In the genomic region with DNA sequence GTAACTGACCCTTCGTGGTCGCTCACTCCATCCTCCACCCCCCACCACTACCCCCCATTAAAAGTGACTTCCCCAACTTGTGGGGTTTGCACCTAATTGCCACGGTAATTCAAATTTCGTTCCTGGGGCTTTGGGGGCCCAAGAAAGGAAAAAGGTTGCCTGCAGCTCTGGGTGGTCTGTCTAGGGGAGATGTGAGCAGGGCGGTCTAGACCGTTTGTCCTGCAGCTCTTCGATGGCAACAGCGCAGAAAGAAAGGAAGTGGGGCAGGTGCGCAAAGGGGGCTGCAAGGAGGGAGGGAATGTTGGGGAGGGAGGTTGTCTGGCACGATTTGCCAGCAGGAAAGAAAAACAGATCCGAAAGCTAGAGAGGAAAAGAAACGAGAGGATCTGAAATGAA, we compare ENCODE assay signal across 9 mouse cellular contexts. TPM values are rescaled to one million over a fixed set of nuclear protein-coding genes. Genes with fewer than 3 reads are reported as not detected.
DNase-seq lines count a peak whose midpoint lies in the region; ATAC-seq lines count a peak whose summit lies in the region.
"Had no signal": no experiment of that assay in that cellular context is flagged by ENCODE, and none has a peak within 500 bp of the region (broad histone marks: within the 10 kb centered on the region; RNA-seq: fewer than 3 reads in every experiment).

No protein-coding gene starts in this region.

- H3K4me3 ChIP-seq in heart, embryonic 14.5 days (ENCODE audit: control insufficient read depth in 1 of 2, insufficient read depth in 1 of 2, low read depth in 1 of 2, low read length in 2 of 2) = peak overlapping the region; percentile 42 to 48
- H3K4me3 ChIP-seq in hindbrain, embryonic 14.5 days (replicated peaks; ENCODE audit: low read length) = peak overlapping the region; percentile 55
- H3K4me3 ChIP-seq in midbrain, embryonic 14.5 days (replicated peaks; ENCODE audit: low read depth, low read length) = peak overlapping the region; percentile 53

- H3K4me1 ChIP-seq in heart, embryonic 14.5 days (ENCODE audit: control insufficient read depth in 2 of 2, insufficient read depth in 2 of 2, low read length in 2 of 2) = peaks cover 38 to 49% of the 10 kb centered on the region in 2 experiments
- peaks cover 10% of the 10 kb centered on the region; the same call in 1 of the 2 replicates for H3K4me1 ChIP-seq in hindbrain, embryonic 14.5 days (replicated peaks; ENCODE audit: control insufficient read depth, insufficient read depth, low read length)
- peaks cover 13% of the 10 kb centered on the region for H3K4me1 ChIP-seq in midbrain, embryonic 14.5 days (ENCODE audit: control insufficient read depth, insufficient read depth, low read length)

- H3K4me2 ChIP-seq in heart, embryonic 14.5 days (ENCODE audit: low read length) = peak overlapping the region; percentile 86
- H3K4me2 ChIP-seq in hindbrain, embryonic 14.5 days (replicated peaks) = peak overlapping the region; percentile 65
- peak overlapping the region; percentile 66 for H3K4me2 ChIP-seq in midbrain, embryonic 14.5 days (ENCODE audit: low read length)

- peak overlapping the region; percentile 50; the same call in 1 of the 2 replicates for H3K9ac ChIP-seq in heart, embryonic 14.5 days (ENCODE audit: low read length)
- H3K9ac ChIP-seq in hindbrain, embryonic 14.5 days = peak overlapping the region; percentile 80
- H3K9ac ChIP-seq in midbrain, embryonic 14.5 days (replicated peaks; ENCODE audit: low read length) = peak overlapping the region; percentile 88

- intact Hi-C loops in gastrocnemius, postnatal 14 days (cut with DNase I; ENCODE audit: low total_unique reads) = no loop called here

- WGBS in heart, embryonic 14.5 days = under 1% methylated on average over 12 of the region's 12 CpGs
- WGBS in hindbrain, embryonic 14.5 days = 2% methylated on average over 12 of the region's 12 CpGs
- WGBS in midbrain, embryonic 14.5 days = under 1% methylated on average over 12 of the region's 12 CpGs

- no peak for DNase-seq in heart, adult 18-20 months
- DNase-seq in R1 (ENCODE audit: low read depth, low spot score) = peak; percentile 7
- DNase-seq in hindbrain, embryonic 14.5 days (ENCODE audit: low spot score) = peak; percentile 44
- no peak for DNase-seq in midbrain, embryonic 14.5 days
- DNase-seq in urinary bladder, postnatal 25 days (ENCODE audit: low spot score) = no peak
- DNase-seq in adrenal gland, postnatal 25 days = no peak
- no peak for DNase-seq in gastrocnemius, postnatal 14 days

- no peak overlapping the region for H3K27ac ChIP-seq in heart, embryonic 14.5 days (replicated peaks in 1 of 2; ENCODE audit: control insufficient read depth in 1 of 2, insufficient read depth in 1 of 2, low read depth in 2 of 2, low read length in 2 of 2)
- peak overlapping the region; percentile 95 for H3K27ac ChIP-seq in hindbrain, embryonic 14.5 days
- H3K27ac ChIP-seq in midbrain, embryonic 14.5 days (replicated peaks; ENCODE audit: low read depth, low read length) = peak overlapping the region; percentile 94

- no peaks in the 10 kb centered on the region for H3K9me3 ChIP-seq in heart, embryonic 14.5 days (ENCODE audit: control insufficient read depth, low read length)
- H3K9me3 ChIP-seq in hindbrain, embryonic 14.5 days (ENCODE audit: control insufficient read depth, low read length) = no peaks in the 10 kb centered on the region
- H3K9me3 ChIP-seq in midbrain, embryonic 14.5 days (ENCODE audit: control insufficient read depth, low read length) = no peaks in the 10 kb centered on the region

- ATAC-seq in heart, embryonic 14.5 days (ENCODE audit: insufficient number of reproducible peaks, insufficient read depth, low FRiP score, low read depth) = no peak
- no peak for ATAC-seq in hindbrain, embryonic 14.5 days (ENCODE audit: low FRiP score)
- ATAC-seq in midbrain, embryonic 14.5 days (ENCODE audit: low FRiP score, low TSS enrichment) = peak; percentile 54

- H3K27me3 ChIP-seq in heart, embryonic 14.5 days (ENCODE audit: control insufficient read depth, insufficient read depth, low read length) = peaks cover 88% of the 10 kb centered on the region
- H3K27me3 ChIP-seq in hindbrain, embryonic 14.5 days (ENCODE audit: control insufficient read depth, insufficient read depth, low read length) = peaks cover 79% of the 10 kb centered on the region
- peaks cover 53% of the 10 kb centered on the region for H3K27me3 ChIP-seq in midbrain, embryonic 14.5 days (ENCODE audit: control insufficient read depth, insufficient read depth, low read length)

- H3K36me3 ChIP-seq in heart, embryonic 14.5 days (ENCODE audit: control insufficient read depth, insufficient read depth, low read length) = no peaks in the 10 kb centered on the region
- H3K36me3 ChIP-seq in hindbrain, embryonic 14.5 days (replicated peaks; ENCODE audit: control insufficient read depth, insufficient read depth) = no peaks in the 10 kb centered on the region; the same call in 1 of the 2 replicates
- H3K36me3 ChIP-seq in midbrain, embryonic 14.5 days (ENCODE audit: control insufficient read depth, insufficient read depth, low read length) = 0 out of 2 replicates have a peak, but pooled peaks cover 3% of the 10 kb centered on the region

RNA-seq across cellular contexts. Expression of gene Gad1, which starts 14.8 kb away (rescaled TPM):
- polyA plus RNA-seq in heart, embryonic 14.5 days (2014; fragmentation: Nextera tagmentation; extraction: Ambion mirVana) = 0.23 and 0.26 TPM in 2 replicates
- under 1 TPM in 1 of 2 experiments, not detected in 1; 0.17 TPM for total RNA-seq in heart, adult 18-20 months (2021)
- polyA plus RNA-seq in hindbrain, embryonic 14.5 days (2014; fragmentation: Nextera tagmentation; extraction: Ambion mirVana) = 89.8 and 119 TPM in 2 replicates
- 111 and 113 TPM in 2 replicates for polyA plus RNA-seq in midbrain, embryonic 14.5 days (2014; fragmentation: Nextera tagmentation; extraction: Ambion mirVana)
- total RNA-seq in adrenal gland, postnatal 25 days (2021) = 0.94 and 1.5 TPM in 2 replicates
- 1 to 10 TPM in 1 of 2 experiments, under 1 TPM in 1; 0.51 to 1.4 TPM for total RNA-seq in gastrocnemius, postnatal 14 days (2021)

RNA-seq across cellular contexts. Expression of gene Erich2, which starts 59.1 kb away (rescaled TPM):
- polyA plus RNA-seq in heart, embryonic 14.5 days (2014; fragmentation: Nextera tagmentation; extraction: Ambion mirVana) = 0.36 and 1.0 TPM in 2 replicates
- total RNA-seq in heart, adult 18-20 months (2021) = 1 to 10 TPM in 1 of 2 experiments, not detected in 1; 1.3 TPM
- 1.9 and 3.8 TPM in 2 replicates for polyA plus RNA-seq in hindbrain, embryonic 14.5 days (2014; fragmentation: Nextera tagmentation; extraction: Ambion mirVana)
- 1.00 and 2.3 TPM in 2 replicates for polyA plus RNA-seq in midbrain, embryonic 14.5 days (2014; fragmentation: Nextera tagmentation; extraction: Ambion mirVana)
- total RNA-seq in adrenal gland, postnatal 25 days (2021) = 1.6 TPM in 1 of 2 replicates, not detected in the other
- not detected for total RNA-seq in gastrocnemius, postnatal 14 days (2021)
- polyA plus RNA-seq: liver, embryonic 16.5 days had no signal

Comparison
In these comparisons a context has a peak if more than half of its experiments do, and no peak if none do; other contexts are left out.
1. H3K27ac ChIP-seq: peak in hindbrain, embryonic 14.5 days (single experiment) and midbrain, embryonic 14.5 days (single experiment); none in heart, embryonic 14.5 days (0 of 2).
2. DNase-seq: peak in R1 (single experiment) and hindbrain, embryonic 14.5 days (single experiment); none in heart, adult 18-20 months (0 of 2), midbrain, embryonic 14.5 days (single experiment), urinary bladder, postnatal 25 days (single experiment), adrenal gland, postnatal 25 days (single experiment) and gastrocnemius, postnatal 14 days (single experiment).
3. Peak in every context shown above with its lines, with median percentiles within 50 percentile points of each other: H3K4me2 ChIP-seq, H3K4me3 ChIP-seq and H3K9ac ChIP-seq.